Mouse (Mus musculus): ENCODE results near the gene Gucy2f. TPM values are rescaled to one million over a fixed set of nuclear protein-coding genes. Genes with fewer than 3 reads are reported as not detected.
A peak's percentile ranks its signal among the peaks of the same experiment; 100 is the strongest.

Gene Gucy2f
- polyA plus RNA-seq, 1 experiment from 2014 or later = 0.03 TPM

- H3K9ac ChIP-seq (replicated peaks) = no peak overlapping the region
- H3K4me2 ChIP-seq (replicated peaks) = peak overlapping the region; percentile 22
- no peaks in the 10 kb centered on the region for H3K36me3 ChIP-seq
- H3K9me3 ChIP-seq = no peaks in the 10 kb centered on the region
- 38% methylated on average over 22 of the region's 22 CpGs for WGBS
- no peak overlapping the region for H3K4me3 ChIP-seq (replicated peaks)
- peak overlapping the region; percentile 47; the same call in 1 of the 2 replicates for H3K27ac ChIP-seq
- ATAC-seq = peak; percentile 86
- peaks cover 23% of the 10 kb centered on the region; the same call in 1 of the 2 replicates for H3K27me3 ChIP-seq
- no peaks in the 10 kb centered on the region for H3K4me1 ChIP-seq (replicated peaks)
Measured at GRCm38 (mm10) chrX:142189023-142189703, 7.6 kb downstream of the Gucy2f start.

- H3K4me1 ChIP-seq (replicated peaks) = no peaks in the 10 kb centered on the region
- no peak overlapping the region for H3K27ac ChIP-seq
- H3K9me3 ChIP-seq = no peaks in the 10 kb centered on the region
- no peak for ATAC-seq
- no peaks in the 10 kb centered on the region for H3K36me3 ChIP-seq
- H3K27me3 ChIP-seq = peaks cover 25% of the 10 kb centered on the region; the same call in 1 of the 2 replicates
- H3K4me2 ChIP-seq (replicated peaks) = no peak overlapping the region
- no peak overlapping the region for H3K9ac ChIP-seq (replicated peaks)
- H3K4me3 ChIP-seq (replicated peaks) = no peak overlapping the region
- 91% methylated on average over 2 of the region's 2 CpGs for WGBS
Measured at GRCm38 (mm10) chrX:142182026-142182425, 14.7 kb downstream of the Gucy2f start.

GRCm38 (mm10) chrX:142176981-142177380, 19.8 kb downstream of the Gucy2f start:
- H3K9ac ChIP-seq (replicated peaks) = no peak overlapping the region
- no peak overlapping the region for H3K27ac ChIP-seq
- no peaks in the 10 kb centered on the region for H3K9me3 ChIP-seq
- no peak for ATAC-seq
- peaks cover 27% of the 10 kb centered on the region for H3K27me3 ChIP-seq
- H3K4me2 ChIP-seq (replicated peaks) = no peak overlapping the region
- H3K36me3 ChIP-seq = no peaks in the 10 kb centered on the region
- no peaks in the 10 kb centered on the region for H3K4me1 ChIP-seq (replicated peaks)
- H3K4me3 ChIP-seq (replicated peaks) = no peak overlapping the region

GRCm38 (mm10) chrX:142115779-142116178, 81.0 kb downstream of the Gucy2f start:
- H3K9ac ChIP-seq (replicated peaks) = no peak overlapping the region
- no peak for ATAC-seq
- H3K4me3 ChIP-seq (replicated peaks) = no peak overlapping the region
- H3K27ac ChIP-seq = no peak overlapping the region
- 0 out of 2 replicates have a peak, but pooled peaks cover 6% of the 10 kb centered on the region for H3K4me1 ChIP-seq (replicated peaks)
- H3K9me3 ChIP-seq = no peaks in the 10 kb centered on the region
- no peaks in the 10 kb centered on the region for H3K36me3 ChIP-seq
- peaks cover 42% of the 10 kb centered on the region; the same call in 1 of the 2 replicates for H3K27me3 ChIP-seq
- H3K4me2 ChIP-seq (replicated peaks) = no peak overlapping the region

- H3K9ac ChIP-seq (replicated peaks) = no peak overlapping the region
- no peak overlapping the region for H3K4me2 ChIP-seq (replicated peaks)
- 53% methylated on average over 6 of the region's 6 CpGs for WGBS
- no peaks in the 10 kb centered on the region for H3K36me3 ChIP-seq
- H3K27me3 ChIP-seq = peaks cover 57% of the 10 kb centered on the region; the same call in 1 of the 2 replicates
- no peak overlapping the region for H3K4me3 ChIP-seq (replicated peaks)
- no peak overlapping the region for H3K27ac ChIP-seq
- ATAC-seq = no peak
- H3K9me3 ChIP-seq = no peaks in the 10 kb centered on the region
- H3K4me1 ChIP-seq (replicated peaks) = 0 out of 2 replicates have a peak, but pooled peaks cover 6% of the 10 kb centered on the region
Measured at GRCm38 (mm10) chrX:142111236-142111635, 85.5 kb downstream of the Gucy2f start.

- Histone ChIP-seq H3K4me2 (replicated peaks) (no peak overlapping the region), H3K36me3 (no peaks in the 10 kb centered on the region), H3K9me3 (no peaks in the 10 kb centered on the region), H3K4me3 (replicated peaks) (no peak overlapping the region), H3K4me1 (replicated peaks) (no peaks in the 10 kb centered on the region), H3K27ac (no peak overlapping the region), H3K9ac (replicated peaks) (no peak overlapping the region), H3K27me3 (peaks cover 53% of the 10 kb centered on the region; the same call in 1 of the 2 replicates)
- 45% methylated on average over 3 of the region's 3 CpGs for WGBS
- no peak for ATAC-seq
Measured at GRCm38 (mm10) chrX:142096904-142097303, 99.8 kb downstream of the Gucy2f start.

- Histone ChIP-seq H3K27me3 (peaks cover 48% of the 10 kb centered on the region; the same call in 1 of the 2 replicates), H3K4me3 (replicated peaks) (no peak overlapping the region), H3K9ac (replicated peaks) (no peak overlapping the region), H3K9me3 (no peaks in the 10 kb centered on the region), H3K27ac (no peak overlapping the region), H3K4me1 (replicated peaks) (no peaks in the 10 kb centered on the region), H3K36me3 (no peaks in the 10 kb centered on the region), H3K4me2 (replicated peaks) (no peak overlapping the region)
- 66% methylated on average over 5 of the region's 5 CpGs for WGBS
- no peak for ATAC-seq
Measured at GRCm38 (mm10) chrX:142095579-142095978, 101.2 kb downstream of the Gucy2f start.

GRCm38 (mm10) chrX:142062585-142062984, 134.1 kb downstream of the Gucy2f start:
- Histone ChIP-seq H3K4me2 (replicated peaks) (no peak overlapping the region), H3K27ac (no peak overlapping the region), H3K4me1 (replicated peaks) (no peaks in the 10 kb centered on the region), H3K9me3 (no peaks in the 10 kb centered on the region), H3K27me3 (peaks cover 34% of the 10 kb centered on the region), H3K4me3 (replicated peaks) (no peak overlapping the region), H3K36me3 (no peaks in the 10 kb centered on the region), H3K9ac (replicated peaks) (no peak overlapping the region)
- 74% methylated on average over 3 of the region's 3 CpGs for WGBS
- ATAC-seq = no peak

Other genes starting within 250 kb of the Gucy2f start
- gene Nxt2, start 29.8 kb upstream of the Gucy2f start, polyA plus RNA-seq (2015; fragmentation: Nextera tagmentation; extraction: Ambion mirVana) = 12.5 and 14.6 TPM in 2 replicates
- 21.9 and 22.5 TPM in 2 replicates for gene Kcne1l, start 109.4 kb upstream of the Gucy2f start, polyA plus RNA-seq (2015; fragmentation: Nextera tagmentation; extraction: Ambion mirVana)
- gene Acsl4, start 193.6 kb upstream of the Gucy2f start, polyA plus RNA-seq (2015; fragmentation: Nextera tagmentation; extraction: Ambion mirVana) = 15.3 and 18.2 TPM in 2 replicates

Measured in midbrain, embryonic 13.5 days (tissue).